Mouse (Mus musculus): ENCODE measurements around the gene Ank2. TPM values are rescaled to one million over a fixed set of nuclear protein-coding genes. Genes with fewer than 3 reads are reported as not detected.
A peak's percentile ranks its signal among the peaks of the same experiment; 100 is the strongest.

Ank2 gene
- polyA plus RNA-seq, 1 experiment from 2014 or later = 37.0 TPM

GRCm38 (mm10) chr3:127267846-127268245 lies 231.3 kb downstream of the Ank2 start:
- H3K4me3 ChIP-seq (ENCODE audit: low read depth, low read length) = no peak overlapping the region
- H3K4me1 ChIP-seq (replicated peaks; ENCODE audit: control insufficient read depth, insufficient read depth, low read length) = no peaks in the 10 kb centered on the region
- ATAC-seq (replicated peaks; ENCODE audit: low FRiP score, low TSS enrichment, low read depth) = no peak
- WGBS = 40% methylated on average over 6 of the region's 6 CpGs
- H3K9me3 ChIP-seq (ENCODE audit: control insufficient read depth, low read length) = no peaks in the 10 kb centered on the region
- no peak overlapping the region for H3K9ac ChIP-seq (ENCODE audit: low read length)
- no peak overlapping the region for H3K27ac ChIP-seq (ENCODE audit: low read depth)
- no peaks in the 10 kb centered on the region for H3K27me3 ChIP-seq (replicated peaks; ENCODE audit: control insufficient read depth, insufficient read depth, low read length)
- no peak overlapping the region for H3K4me2 ChIP-seq (ENCODE audit: low read length)
- DNase-seq (ENCODE audit: low spot score) = no peak
- H3K36me3 ChIP-seq (ENCODE audit: control insufficient read depth, insufficient read depth, low read length) = no peaks in the 10 kb centered on the region

- no peak overlapping the region for H3K4me3 ChIP-seq (ENCODE audit: low read depth, low read length)
- no peaks in the 10 kb centered on the region for H3K36me3 ChIP-seq (ENCODE audit: control insufficient read depth, insufficient read depth, low read length)
- 71% methylated on average over 5 of the region's 5 CpGs for WGBS
- H3K27me3 ChIP-seq (replicated peaks; ENCODE audit: control insufficient read depth, insufficient read depth, low read length) = no peaks in the 10 kb centered on the region
- H3K9me3 ChIP-seq (ENCODE audit: control insufficient read depth, low read length) = no peaks in the 10 kb centered on the region
- no peaks in the 10 kb centered on the region for H3K4me1 ChIP-seq (replicated peaks; ENCODE audit: control insufficient read depth, insufficient read depth, low read length)
- no peak overlapping the region for H3K4me2 ChIP-seq (ENCODE audit: low read length)
- DNase-seq (ENCODE audit: low spot score) = no peak
- no peak for ATAC-seq (replicated peaks; ENCODE audit: low FRiP score, low TSS enrichment, low read depth)
- no peak overlapping the region for H3K27ac ChIP-seq (ENCODE audit: low read depth)
- H3K9ac ChIP-seq (ENCODE audit: low read length) = no peak overlapping the region
These were observed 233.4 kb downstream of the Ank2 start for GRCm38 (mm10) chr3:127265732-127266131.

- H3K27ac ChIP-seq (ENCODE audit: low read depth) = no peak overlapping the region
- H3K4me3 ChIP-seq (ENCODE audit: low read depth, low read length) = no peak overlapping the region
- H3K27me3 ChIP-seq (replicated peaks; ENCODE audit: control insufficient read depth, insufficient read depth, low read length) = no peaks in the 10 kb centered on the region
- 66% methylated on average over 3 of the region's 3 CpGs for WGBS
- H3K4me1 ChIP-seq (replicated peaks; ENCODE audit: control insufficient read depth, insufficient read depth, low read length) = no peaks in the 10 kb centered on the region
- H3K9ac ChIP-seq (ENCODE audit: low read length) = no peak overlapping the region
- DNase-seq (ENCODE audit: low spot score) (no peak), ATAC-seq (replicated peaks; ENCODE audit: low FRiP score, low TSS enrichment, low read depth) (no peak)
- H3K9me3 ChIP-seq (ENCODE audit: control insufficient read depth, low read length) = no peaks in the 10 kb centered on the region
- H3K4me2 ChIP-seq (ENCODE audit: low read length) = no peak overlapping the region
- no peaks in the 10 kb centered on the region for H3K36me3 ChIP-seq (ENCODE audit: control insufficient read depth, insufficient read depth, low read length)
These were observed 234.0 kb downstream of the Ank2 start for GRCm38 (mm10) chr3:127265182-127265581.

GRCm38 (mm10) chr3:127260786-127261166 lies 238.4 kb downstream of the Ank2 start:
- 87% methylated on average over 7 of the region's 7 CpGs for WGBS
- Histone ChIP-seq H3K9ac (ENCODE audit: low read length) (no peak overlapping the region), H3K27me3 (replicated peaks; ENCODE audit: control insufficient read depth, insufficient read depth, low read length) (no peaks in the 10 kb centered on the region), H3K4me1 (replicated peaks; ENCODE audit: control insufficient read depth, insufficient read depth, low read length) (no peaks in the 10 kb centered on the region), H3K27ac (ENCODE audit: low read depth) (no peak overlapping the region), H3K36me3 (ENCODE audit: control insufficient read depth, insufficient read depth, low read length) (no peaks in the 10 kb centered on the region), H3K4me3 (ENCODE audit: low read depth, low read length) (no peak overlapping the region), H3K4me2 (ENCODE audit: low read length) (no peak overlapping the region), H3K9me3 (ENCODE audit: control insufficient read depth, low read length) (no peaks in the 10 kb centered on the region)
- ATAC-seq (replicated peaks; ENCODE audit: low FRiP score, low TSS enrichment, low read depth) = no peak
- no peak for DNase-seq (ENCODE audit: low spot score)

GRCm38 (mm10) chr3:127260007-127260785 lies 239.0 kb downstream of the Ank2 start:
- H3K4me3 ChIP-seq (ENCODE audit: low read depth, low read length) = no peak overlapping the region
- 75% methylated on average over 15 of the region's 15 CpGs for WGBS
- no peak for DNase-seq (ENCODE audit: low spot score)

GRCm38 (mm10) chr3:127258466-127259075 lies 240.6 kb downstream of the Ank2 start:
- no peak for DNase-seq (ENCODE audit: low spot score)
- Histone ChIP-seq H3K9me3 (ENCODE audit: control insufficient read depth, low read length) (no peaks in the 10 kb centered on the region), H3K27me3 (replicated peaks; ENCODE audit: control insufficient read depth, insufficient read depth, low read length) (no peaks in the 10 kb centered on the region), H3K4me1 (replicated peaks; ENCODE audit: control insufficient read depth, insufficient read depth, low read length) (no peaks in the 10 kb centered on the region), H3K9ac (ENCODE audit: low read length) (no peak overlapping the region), H3K27ac (ENCODE audit: low read depth) (no peak overlapping the region), H3K36me3 (ENCODE audit: control insufficient read depth, insufficient read depth, low read length) (no peaks in the 10 kb centered on the region), H3K4me3 (ENCODE audit: low read depth, low read length) (peak overlapping the region; percentile 47; the same call in 1 of the 2 replicates), H3K4me2 (ENCODE audit: low read length) (peak overlapping the region; percentile 70)
- 41% methylated on average over 15 of the region's 15 CpGs for WGBS
- no peak for ATAC-seq (replicated peaks; ENCODE audit: low FRiP score, low TSS enrichment, low read depth)

More at GRCm38 (mm10) chr3:127260007-127260785, 239.0 kb downstream of the Ank2 start:
- Histone ChIP-seq H3K4me1 (replicated peaks; ENCODE audit: control insufficient read depth, insufficient read depth, low read length) (no peaks in the 10 kb centered on the region), H3K27ac (ENCODE audit: low read depth) (no peak overlapping the region), H3K36me3 (ENCODE audit: control insufficient read depth, insufficient read depth, low read length) (no peaks in the 10 kb centered on the region), H3K27me3 (replicated peaks; ENCODE audit: control insufficient read depth, insufficient read depth, low read length) (no peaks in the 10 kb centered on the region), H3K9me3 (ENCODE audit: control insufficient read depth, low read length) (no peaks in the 10 kb centered on the region), H3K4me2 (ENCODE audit: low read length) (no peak overlapping the region), H3K9ac (ENCODE audit: low read length) (no peak overlapping the region)
- no peak for ATAC-seq (replicated peaks; ENCODE audit: low FRiP score, low TSS enrichment, low read depth)

- Histone ChIP-seq H3K36me3 (ENCODE audit: control insufficient read depth, insufficient read depth, low read length) (no peaks in the 10 kb centered on the region), H3K27me3 (replicated peaks; ENCODE audit: control insufficient read depth, insufficient read depth, low read length) (no peaks in the 10 kb centered on the region), H3K9ac (ENCODE audit: low read length) (peak overlapping the region; percentile 47), H3K4me1 (replicated peaks; ENCODE audit: control insufficient read depth, insufficient read depth, low read length) (no peaks in the 10 kb centered on the region), H3K27ac (ENCODE audit: low read depth) (peak overlapping the region; percentile 90), H3K4me2 (ENCODE audit: low read length) (peak overlapping the region; percentile 70), H3K9me3 (ENCODE audit: control insufficient read depth, low read length) (no peaks in the 10 kb centered on the region), H3K4me3 (ENCODE audit: low read depth, low read length) (peak overlapping the region; percentile 47)
- WGBS = 3% methylated on average over 18 of the region's 18 CpGs
- DNase-seq (ENCODE audit: low spot score) (no peak), ATAC-seq (replicated peaks; ENCODE audit: low FRiP score, low TSS enrichment, low read depth) (peak; percentile 70)
These were observed 241.2 kb downstream of the Ank2 start for GRCm38 (mm10) chr3:127257969-127258368.

- Histone ChIP-seq H3K27ac (ENCODE audit: low read depth) (peak overlapping the region; percentile 90), H3K4me3 (ENCODE audit: low read depth, low read length) (peak overlapping the region; percentile 47), H3K4me1 (replicated peaks; ENCODE audit: control insufficient read depth, insufficient read depth, low read length) (no peaks in the 10 kb centered on the region), H3K27me3 (replicated peaks; ENCODE audit: control insufficient read depth, insufficient read depth, low read length) (no peaks in the 10 kb centered on the region), H3K36me3 (ENCODE audit: control insufficient read depth, insufficient read depth, low read length) (no peaks in the 10 kb centered on the region), H3K9ac (ENCODE audit: low read length) (peak overlapping the region; percentile 47), H3K9me3 (ENCODE audit: control insufficient read depth, low read length) (no peaks in the 10 kb centered on the region), H3K4me2 (ENCODE audit: low read length) (peak overlapping the region; percentile 70)
- WGBS = 2% methylated on average over 13 of the region's 13 CpGs
- ATAC-seq (replicated peaks; ENCODE audit: low FRiP score, low TSS enrichment, low read depth) (peak; percentile 97), DNase-seq (ENCODE audit: low spot score) (peak; percentile 88)
These were observed 241.7 kb downstream of the Ank2 start for GRCm38 (mm10) chr3:127257279-127257925.
